Mouse (Mus musculus) limb, embryonic 14.5 days (tissue): Measurements from ENCODE around the gene Zfp605. TPM values are rescaled to one million over a fixed set of nuclear protein-coding genes. Genes with fewer than 3 reads are reported as not detected.

Experiments
- ATAC-seq: fragments of 200-750 bp; cut with Nextera tagmentation; 2 replicates; pipeline ENCODE4 v1.8.0; 2017; ENCODE audit warnings: low read depth, moderate number of reproducible peaks, moderate TSS enrichment; ENCODE audit not compliant: low FRiP score
- DNase-seq: peaks from one replicate; pipeline ENCODE4 v3.0.0-alpha.2; 2015; ENCODE audit warnings: low spot score
- H3K27ac ChIP-seq: fragments of 300-500 bp; sonication (generic); replicated peaks from 2 replicates; pipeline ENCODE4 v1.5.1; 2014; ENCODE audit warnings: low read depth, mild to moderate bottlenecking, low read length, moderate library complexity, mixed read lengths
- H3K27me3 ChIP-seq: fragments of 300-500 bp; sonication (generic); 2 replicates; pipeline ENCODE4 v1.6.1; 2014; ENCODE audit warnings: low read length, mixed read lengths; ENCODE audit not compliant: control insufficient read depth, insufficient read depth
- H3K36me3 ChIP-seq: fragments of 300-500 bp; sonication (generic); 2 replicates; pipeline ENCODE4 v1.6.1; 2014; ENCODE audit warnings: mild to moderate bottlenecking, low read length, moderate library complexity, mixed read lengths; ENCODE audit not compliant: control insufficient read depth, insufficient read depth
- H3K4me1 ChIP-seq: fragments of 300-500 bp; sonication (generic); 2 replicates; pipeline ENCODE4 v1.6.1; 2014; ENCODE audit warnings: antibody characterized with exemption, low read length, mixed read lengths; ENCODE audit not compliant: control insufficient read depth, insufficient read depth
- H3K4me2 ChIP-seq: fragments of 300-500 bp; sonication (generic); replicated peaks from 2 replicates; pipeline ENCODE4 v1.6.1; 2014; ENCODE audit warnings: low read depth, mild to moderate bottlenecking, low read length, moderate library complexity; ENCODE audit not compliant: severe bottlenecking
- H3K4me3 ChIP-seq: fragments of 300-500 bp; sonication (generic); replicated peaks from 2 replicates; pipeline ENCODE4 v1.5.1; 2014; ENCODE audit warnings: low read length
- H3K9ac ChIP-seq: fragments of 300-500 bp; sonication (generic); 2 replicates; pipeline ENCODE4 v1.6.1; 2014; ENCODE audit warnings: mild to moderate bottlenecking, low read depth, low read length, moderate library complexity; ENCODE audit not compliant: severe bottlenecking
- H3K9me3 ChIP-seq: fragments of 300-500 bp; sonication (generic); 2 replicates; pipeline ENCODE4 v1.6.1; 2016; ENCODE audit warnings: low read length; ENCODE audit not compliant: control insufficient read depth
- POLR2A ChIP-seq: fragments of 200-500 bp; IDR thresholded peaks from 2 replicates; pipeline ENCODE4 v1.8.0; 2012; ENCODE audit warnings: inconsistent platforms, mild to moderate bottlenecking, moderate library complexity, borderline replicate concordance; ENCODE audit not compliant: insufficient read depth, insufficient read length; ENCODE audit errors: extremely low read depth
- WGBS: fragments of 180-500 bp; shearing (Covaris S2); extraction: QIAGEN DNeasy Blood & Tissue Kit; methylation state at CpG from one replicate; pipeline ENCODE4 v1.1.7; 2014; 5-methylcytosine and 5-hydroxymethylcytosine counted together
- polyA plus RNA-seq, 2 experiments: library from polyadenylated mRNA; depleted of rRNA in 1 of 2; stranded (reverse) in 1 of 2; unstranded in 1 of 2; fragments of >200 nt; fragmentation: Nextera tagmentation in 1 of 2; extraction: Ambion mirVana in 1 of 2; gene quantifications; 2 replicates each; pipeline versions ENCODE4 v1.2.1 to v1.2.3; 2012 to 2014

The Zfp605 gene
- polyA plus RNA-seq, 2 experiments: 3.0 to 3.4 TPM

DNA sequence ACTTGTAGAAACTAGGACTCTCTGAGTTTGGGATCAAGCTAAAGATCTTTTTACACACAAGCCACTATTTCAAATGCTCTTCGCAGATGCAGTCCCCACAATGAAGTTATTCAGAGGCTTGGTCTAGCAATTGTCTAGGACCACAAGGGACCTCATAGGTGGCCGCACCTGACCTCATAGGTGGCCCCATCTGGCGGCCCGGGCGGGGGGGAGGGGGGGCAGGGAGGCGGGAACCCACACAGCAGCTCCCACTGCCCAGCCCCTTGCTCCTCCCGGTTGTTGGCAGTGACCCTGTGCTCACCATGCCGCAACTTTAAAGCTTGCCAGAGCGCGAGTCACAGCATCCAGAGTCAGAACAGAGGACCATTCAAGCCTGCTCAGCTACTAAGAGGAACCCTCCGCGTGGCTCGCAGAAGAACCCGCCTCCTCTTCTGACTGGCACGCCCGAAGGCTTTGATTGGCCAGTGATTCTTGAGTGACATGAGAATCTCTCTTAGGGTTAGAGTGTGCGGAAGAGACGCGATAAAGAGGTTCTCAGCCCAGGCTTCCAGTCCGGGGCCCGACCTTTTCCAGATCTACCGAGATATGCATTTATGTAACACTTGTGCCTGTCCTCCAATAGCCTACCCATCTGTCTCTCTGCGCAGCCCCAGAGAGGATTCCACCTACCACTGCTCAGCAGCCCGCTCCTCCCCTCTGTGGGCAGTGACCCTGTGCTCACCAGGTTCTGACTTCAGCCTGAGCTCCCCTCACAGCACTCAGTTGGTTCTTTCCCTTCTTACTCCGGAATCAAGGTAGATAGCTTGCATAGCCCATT is 15.7 kb upstream of the Zfp605 start, which contains the start of gene Gm35315:
Gene Gm35315, minus strand, starts transcription at position 391 of the 817 bp plus-strand sequence.
- WGBS: 1% methylated on average over 25 of the region's 25 CpGs
- H3K4me2 ChIP-seq: peak within 1 kb of the TSS; percentile 69
- TF ChIP-seq POLR2A: peak; percentile 31; the same call in 1 of the 2 replicates
- H3K36me3 ChIP-seq: no peaks in the 10 kb centered on the region
- H3K27me3 ChIP-seq: no peaks in the 10 kb centered on the region
- peak within 1 kb of the TSS; percentile 43 for H3K4me3 ChIP-seq
- H3K9me3 ChIP-seq: no peaks in the 10 kb centered on the region
- no peaks in the 10 kb centered on the region; the same call in 1 of the 2 replicates for H3K4me1 ChIP-seq
- ATAC-seq: peak; percentile 95
- H3K27ac ChIP-seq: no peak within 1 kb of the TSS
- peak; percentile 92 for DNase-seq
- H3K9ac ChIP-seq: peak within 1 kb of the TSS; percentile 59

DNA sequence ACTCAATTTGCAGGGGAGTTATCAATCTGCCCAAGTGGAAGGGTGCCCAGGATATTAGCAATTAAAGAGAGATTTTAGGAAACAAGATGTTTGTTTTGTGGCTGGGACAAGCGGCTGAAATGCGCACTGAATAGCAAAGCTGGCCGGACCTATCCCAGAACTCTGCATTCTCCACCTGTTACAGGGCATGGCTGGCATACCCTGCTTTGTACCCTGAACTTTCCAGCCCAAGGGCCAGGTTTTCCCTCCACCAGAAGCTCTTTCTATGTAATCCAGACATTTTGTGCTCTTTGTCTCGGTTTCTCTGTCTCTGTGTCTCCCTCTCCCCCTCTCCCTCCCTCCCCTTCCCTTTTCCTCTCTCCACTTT is 15.1 kb upstream of the Zfp605 start:
- Histone ChIP-seq H3K27me3 (no peaks in the 10 kb centered on the region), H3K4me3 (peak overlapping the region; percentile 43), H3K9me3 (no peaks in the 10 kb centered on the region), H3K4me2 (peak overlapping the region; percentile 69), H3K9ac (0 out of 2 replicates have a peak overlapping the region, but pooled peaks have one; percentile 59), H3K4me1 (no peaks in the 10 kb centered on the region; the same call in 1 of the 2 replicates), H3K27ac (no peak overlapping the region), H3K36me3 (no peaks in the 10 kb centered on the region)
- DNase-seq: no peak
- TF ChIP-seq POLR2A: no peak
- no peak for ATAC-seq
- WGBS: 7% methylated on average over 4 of the region's 4 CpGs

DNA sequence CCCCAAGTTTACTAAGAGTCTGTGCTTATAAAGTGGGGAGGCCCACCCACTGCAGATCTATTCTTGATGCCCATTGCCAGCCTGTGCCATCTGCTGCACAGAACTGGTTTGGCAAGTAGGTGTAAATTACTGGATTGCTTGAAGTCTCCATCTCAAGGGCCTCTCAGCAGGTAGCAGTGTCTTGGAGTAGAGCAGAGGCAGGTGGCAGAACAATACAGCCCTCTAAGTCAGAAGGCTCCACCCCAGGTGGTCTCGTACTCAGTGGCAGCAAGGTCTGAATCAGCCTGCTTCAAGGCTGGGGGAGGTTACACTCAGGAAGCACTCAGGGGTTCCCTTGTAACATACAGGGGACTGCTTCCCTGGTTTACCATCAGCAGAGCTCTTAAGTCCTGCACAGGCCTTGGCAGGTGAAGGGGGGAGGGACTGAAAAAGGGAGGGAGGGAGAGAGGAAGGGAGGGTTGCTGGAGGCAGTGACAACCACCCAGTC is 10.9 kb upstream of the Zfp605 start:
- Histone ChIP-seq H3K27me3 (no peaks in the 10 kb centered on the region), H3K27ac (no peak overlapping the region), H3K4me3 (no peak overlapping the region), H3K4me1 (peaks cover 12% of the 10 kb centered on the region; the same call in 1 of the 2 replicates), H3K9ac (no peak overlapping the region), H3K9me3 (no peaks in the 10 kb centered on the region), H3K36me3 (peaks cover 13% of the 10 kb centered on the region), H3K4me2 (no peak overlapping the region)
- TF ChIP-seq POLR2A: no peak
- ATAC-seq (no peak), DNase-seq (no peak)
- 31% methylated on average over 1 of the region's 1 CpGs for WGBS

DNA sequence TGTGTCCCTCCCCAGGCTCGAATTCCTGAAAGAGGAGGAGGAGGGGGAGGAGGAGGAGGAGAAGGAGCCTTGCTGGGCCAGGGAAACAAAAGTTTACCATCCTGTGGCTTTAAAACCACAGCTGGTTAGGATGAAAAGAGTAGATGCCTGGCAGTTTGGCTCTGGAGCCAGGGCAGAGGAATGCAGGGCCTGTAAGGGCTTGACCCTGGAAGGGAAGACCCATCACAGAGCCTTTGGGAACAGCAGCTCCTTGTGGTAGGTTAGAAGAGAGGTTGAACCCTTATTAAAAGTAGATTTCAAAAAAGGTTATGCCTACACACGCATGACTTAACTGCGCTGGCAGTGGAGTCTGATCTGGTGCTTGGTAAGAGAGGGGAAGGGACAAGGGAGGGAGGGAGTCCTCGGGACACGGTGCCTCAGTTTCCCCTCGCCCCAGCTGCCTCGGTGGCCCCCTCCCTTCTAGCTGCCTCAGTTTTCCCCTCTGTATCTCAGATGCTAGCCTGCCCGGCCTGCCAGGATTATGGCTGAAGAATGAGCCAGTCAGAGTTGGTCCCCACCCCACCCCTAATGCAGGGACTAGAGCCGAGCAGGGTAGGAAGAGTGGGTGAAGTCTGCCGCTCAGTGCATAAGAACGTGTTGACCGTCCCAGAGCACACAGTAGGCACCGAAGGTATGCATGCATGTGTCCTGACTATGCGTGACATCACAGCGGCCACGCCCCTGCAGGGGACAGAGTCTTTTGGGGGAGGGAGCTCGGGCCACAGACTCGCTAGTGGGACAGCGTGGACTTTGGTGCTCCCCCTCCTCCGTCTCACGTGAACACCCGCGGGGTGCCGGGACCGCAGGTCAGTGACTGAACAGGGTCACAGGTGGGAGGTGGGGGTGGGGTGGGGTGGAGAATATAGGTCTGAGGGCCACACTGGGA is 10.0 kb upstream of the Zfp605 start, which contains the start of gene Plcxd1:
Gene Plcxd1, plus strand, starts transcription at position 314 of the 925 bp plus-strand sequence.
- peak within 1 kb of the TSS; percentile 76 for H3K4me2 ChIP-seq
- no peaks in the 10 kb centered on the region for H3K9me3 ChIP-seq
- no peak within 1 kb of the TSS for H3K9ac ChIP-seq
- peaks cover 22% of the 10 kb centered on the region for H3K36me3 ChIP-seq
- ATAC-seq (0 out of 2 replicates have a peak, but pooled peaks have one; percentile 17), DNase-seq (no peak)
- no peak within 1 kb of the TSS for H3K27ac ChIP-seq
- 5% methylated on average over 25 of the region's 25 CpGs for WGBS
- no peaks in the 10 kb centered on the region for H3K27me3 ChIP-seq
- no peak for TF ChIP-seq POLR2A
- peak within 1 kb of the TSS; percentile 38 for H3K4me3 ChIP-seq
- peaks cover 12% of the 10 kb centered on the region; the same call in 1 of the 2 replicates for H3K4me1 ChIP-seq
